Mouse (Mus musculus) telencephalon, adult 2 months (tissue): ENCODE results near the gene Wars2.

ENCODE experiments used
- DNase-seq: peaks from one replicate; pipeline ENCODE4 v3.0.0-alpha.2; 2011; ENCODE audit warnings: low read depth, low spot score

Wars2 gene

GRCm38 (mm10) chr3:99247996-99248801 lies 107.3 kb downstream of the Wars2 start:
- DNase-seq, result no peak

- no peak for DNase-seq
These were observed 108.1 kb downstream of the Wars2 start for GRCm38 (mm10) chr3:99248831-99249550.

DNA sequence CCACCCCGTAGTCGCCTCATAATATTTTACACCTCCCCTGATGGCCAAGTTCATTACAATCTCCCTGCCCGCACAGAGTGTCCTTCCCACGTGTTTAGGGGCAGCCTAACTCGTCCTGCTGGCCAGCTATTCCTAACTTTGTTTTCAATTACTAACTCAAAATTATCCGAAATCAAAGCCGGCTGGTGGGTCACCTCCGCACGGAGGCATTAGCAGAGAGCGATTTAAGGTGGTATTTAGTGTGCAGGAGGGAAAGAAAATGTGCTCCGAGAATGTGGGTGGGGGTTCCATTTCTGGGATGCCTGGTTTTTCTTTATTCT lies 108.6 kb downstream of the Wars2 start:
- DNase-seq, result no peak

DNA sequence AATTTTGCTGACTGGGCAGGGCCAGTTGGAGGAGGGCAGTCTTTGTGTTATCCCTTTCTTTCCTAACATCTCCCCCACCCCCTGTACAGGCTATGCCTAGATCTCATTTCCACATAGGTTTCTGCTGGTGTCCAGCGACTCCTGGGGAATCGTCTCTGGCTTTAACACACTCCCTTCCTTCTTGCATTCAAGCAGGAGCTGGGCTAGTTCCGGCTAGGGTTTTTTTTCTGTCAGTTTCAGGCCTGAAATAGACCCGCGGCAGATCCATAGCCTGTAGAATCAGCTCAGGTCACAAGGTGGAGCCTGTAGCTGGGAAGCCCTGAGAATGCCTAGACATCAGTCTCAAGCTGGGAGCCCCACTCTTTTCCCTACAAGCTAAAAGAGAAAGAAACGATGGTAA lies 109.0 kb downstream of the Wars2 start:
- DNase-seq, result no peak

- DNase-seq, result no peak
These were observed 110.7 kb downstream of the Wars2 start for GRCm38 (mm10) chr3:99251271-99252165.

GRCm38 (mm10) chr3:99252461-99253091 lies 111.7 kb downstream of the Wars2 start:
- DNase-seq, result no peak

- DNase-seq, result no peak
These were observed 112.2 kb downstream of the Wars2 start for GRCm38 (mm10) chr3:99253092-99253488.

- no peak for DNase-seq
These were observed 112.9 kb downstream of the Wars2 start for GRCm38 (mm10) chr3:99253497-99254451.

DNA sequence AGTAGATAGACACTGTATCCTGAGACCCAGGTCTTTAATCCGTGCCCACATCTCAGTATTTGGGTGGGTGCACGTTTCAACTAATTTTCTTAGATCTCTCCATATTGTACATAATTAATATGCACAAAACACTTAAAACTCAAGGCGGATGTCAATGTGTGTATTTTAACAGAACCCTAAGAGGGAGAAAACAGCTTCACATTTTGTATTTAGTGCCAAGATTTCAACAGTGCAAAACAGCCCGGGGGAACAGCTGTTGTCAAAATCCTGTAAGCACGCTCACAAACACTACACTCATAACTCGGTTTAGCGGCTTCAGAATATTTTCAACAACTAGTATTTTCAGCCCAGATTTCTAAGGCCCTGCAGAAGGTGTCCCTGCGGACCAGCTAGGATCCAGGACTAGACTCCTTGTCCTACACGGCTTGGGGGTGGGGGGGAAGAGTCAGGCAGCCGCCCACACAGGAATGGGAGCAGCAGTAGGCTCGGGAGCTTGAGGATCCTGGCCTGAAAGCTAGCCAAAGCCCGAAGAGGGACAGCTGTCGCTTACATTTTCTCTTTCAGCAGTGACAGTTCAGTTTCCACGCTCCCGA lies 113.8 kb downstream of the Wars2 start:
- DNase-seq, result no peak

- DNase-seq, result no peak
These were observed 114.8 kb downstream of the Wars2 start for GRCm38 (mm10) chr3:99255411-99256365.

- DNase-seq, result no peak
These were observed 115.5 kb downstream of the Wars2 start for GRCm38 (mm10) chr3:99256366-99256750.

DNA sequence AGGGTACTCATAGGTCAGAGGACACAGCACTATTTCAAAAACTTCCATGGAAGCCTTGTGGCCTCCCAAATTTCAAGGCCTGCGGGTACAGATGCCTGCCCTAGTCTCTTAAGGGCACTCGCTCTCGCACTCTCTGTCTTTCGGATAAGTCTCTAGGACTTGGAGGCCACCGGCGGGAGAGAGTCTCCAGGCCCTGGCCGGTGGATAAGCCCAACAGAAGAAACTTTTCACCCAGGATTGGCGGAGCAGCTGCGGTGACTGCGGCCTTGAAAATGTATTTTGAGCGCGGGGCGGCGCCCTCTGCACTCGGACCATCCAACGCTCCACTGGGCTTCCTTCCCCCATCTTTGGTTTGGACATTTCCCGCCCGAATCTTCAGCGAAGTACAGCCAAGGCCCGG lies 115.9 kb downstream of the Wars2 start:
- no peak for DNase-seq

DNA sequence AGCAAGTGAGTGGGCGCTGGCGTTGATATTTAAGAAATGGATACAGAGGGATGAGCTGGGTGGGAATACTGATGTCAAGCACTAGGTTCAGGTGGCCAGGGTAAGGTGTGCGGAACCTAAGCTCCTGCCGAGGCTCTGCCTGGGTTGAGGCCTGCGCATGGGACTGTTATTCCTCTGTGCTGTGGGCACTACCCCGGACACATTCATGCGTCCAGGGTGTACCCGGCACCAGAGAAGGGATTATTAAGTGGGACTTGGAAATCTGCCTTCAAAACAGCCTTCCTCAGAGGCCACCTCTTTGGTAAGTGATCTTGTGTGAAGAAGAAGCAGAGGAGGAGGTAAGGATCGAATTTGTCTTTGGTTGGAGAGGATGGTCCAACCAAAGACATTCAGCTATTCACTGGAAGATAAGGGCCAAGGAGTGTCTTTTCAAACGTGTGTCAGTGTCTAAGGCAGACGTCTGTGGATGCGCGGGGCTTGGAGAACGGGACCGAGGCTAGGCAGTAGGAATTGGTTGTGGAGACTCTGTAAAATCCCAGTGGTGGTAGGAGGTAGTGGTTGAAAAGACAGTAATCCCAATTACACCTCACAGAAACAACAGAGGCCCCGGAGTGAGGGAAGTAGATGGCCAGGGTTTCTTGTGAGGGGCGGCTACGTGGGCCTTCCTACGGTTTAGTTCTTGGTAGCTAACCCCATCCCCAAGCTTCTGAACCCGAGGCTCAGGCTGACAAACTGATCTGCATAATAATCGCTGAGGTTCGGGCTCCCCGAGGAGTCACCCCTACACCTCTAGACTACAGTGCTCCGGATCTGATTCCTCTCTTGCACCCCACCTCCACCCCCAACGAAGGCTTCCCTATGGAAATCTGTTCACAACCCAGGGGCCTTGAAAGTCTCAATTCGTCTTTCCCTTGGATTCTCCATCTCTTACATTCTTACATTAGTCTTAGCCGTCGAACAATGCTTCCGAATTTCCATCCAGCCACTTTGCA lies 117.0 kb downstream of the Wars2 start:
- DNase-seq, result no peak

GRCm38 (mm10) chr3:99259741-99260270 lies 118.9 kb downstream of the Wars2 start:
- no peak for DNase-seq

DNA sequence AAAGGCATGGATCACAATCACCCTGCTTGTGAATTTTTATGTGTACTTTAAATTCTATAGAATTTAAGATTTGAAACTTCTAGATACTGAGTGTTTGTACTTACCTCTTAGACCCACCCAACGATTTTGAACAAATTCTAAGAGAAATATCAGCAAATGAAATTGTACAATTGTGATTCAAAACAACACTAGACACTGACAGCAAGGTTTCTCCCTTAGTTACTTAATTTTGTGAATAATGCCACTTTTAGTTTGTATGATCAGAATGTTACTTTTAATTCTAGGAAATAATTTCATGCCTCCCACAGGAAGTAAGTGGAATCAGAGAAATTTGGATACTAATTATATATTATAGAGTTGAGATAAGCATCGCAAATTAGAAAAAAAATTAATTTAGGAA lies 119.5 kb downstream of the Wars2 start:
- no peak for DNase-seq

- no peak for DNase-seq
These were observed 120.5 kb downstream of the Wars2 start for GRCm38 (mm10) chr3:99261371-99261791.

DNA sequence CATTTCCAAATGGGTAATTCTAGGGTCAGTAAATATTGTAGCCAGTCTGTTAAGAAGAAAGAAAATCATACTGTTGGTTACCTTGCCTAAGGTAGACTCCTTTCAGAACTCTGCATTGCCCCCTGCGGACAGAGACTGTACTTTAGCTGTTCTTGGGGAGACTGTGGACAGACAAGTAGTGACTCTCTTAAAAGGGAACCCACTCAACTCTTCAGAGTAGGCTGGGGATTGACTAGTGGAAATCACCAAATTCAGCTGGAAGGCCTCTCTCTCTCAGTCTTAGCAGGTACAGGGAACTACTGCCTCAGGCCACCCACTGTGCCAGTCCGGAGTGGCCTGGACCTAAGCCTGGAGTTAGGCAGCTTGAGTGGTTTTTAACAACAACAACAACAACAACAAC lies 121.1 kb downstream of the Wars2 start:
- no peak for DNase-seq
